Mouse (Mus musculus) heart, embryonic 14.5 days (tissue): Measurements from ENCODE around the gene Ift80. TPM values are rescaled to one million over a fixed set of nuclear protein-coding genes. Genes with fewer than 3 reads are reported as not detected.
A peak's percentile ranks its signal among the peaks of the same experiment; 100 is the strongest.

Experiments used
- ATAC-seq: fragments of 200-750 bp; cut with Nextera tagmentation; 2 replicates; pipeline ENCODE4 v1.8.0; 2017; ENCODE audit warnings: low read depth, moderate TSS enrichment; ENCODE audit not compliant: insufficient number of reproducible peaks, insufficient read depth, low FRiP score
- H3K27ac ChIP-seq, 2 experiments: fragments of 200-500 bp in 1 of 2; fragments of 300-500 bp in 1 of 2; sonication (generic) in 1 of 2; replicated peaks in 1 of 2; 2 replicates each; pipeline ENCODE4 v1.5.1; 2012 to 2014; ENCODE audit warnings: low read depth in 2 of 2, low read length in 2 of 2, control low read depth in 1 of 2, mild to moderate bottlenecking in 1 of 2, mixed read lengths in 1 of 2; ENCODE audit not compliant: control insufficient read depth in 1 of 2, insufficient read depth in 1 of 2
- H3K27me3 ChIP-seq: fragments of 300-500 bp; sonication (generic); 2 replicates; pipeline ENCODE4 v1.6.1; 2014; ENCODE audit warnings: mild to moderate bottlenecking, low read length, control low read depth; ENCODE audit not compliant: control insufficient read depth, insufficient read depth
- H3K36me3 ChIP-seq: fragments of 300-500 bp; sonication (generic); 2 replicates; pipeline ENCODE4 v1.6.1; 2014; ENCODE audit warnings: mild to moderate bottlenecking, control low read depth, low read length, mixed read lengths; ENCODE audit not compliant: control insufficient read depth, insufficient read depth
- H3K4me1 ChIP-seq, 2 experiments: fragments of 200-500 bp in 1 of 2; fragments of 300-500 bp in 1 of 2; sonication (generic) in 1 of 2; 2 replicates each; pipeline ENCODE4 v1.6.1; 2012 to 2014; ENCODE audit warnings: low read length in 2 of 2, control low read depth in 1 of 2, mixed read lengths in 1 of 2; ENCODE audit not compliant: control insufficient read depth in 2 of 2, insufficient read depth in 2 of 2
- H3K4me2 ChIP-seq: fragments of 300-500 bp; sonication (generic); 2 replicates; pipeline ENCODE4 v1.6.1; 2014; ENCODE audit warnings: mild to moderate bottlenecking, low read length
- H3K4me3 ChIP-seq, 2 experiments: fragments of 200-500 bp in 1 of 2; fragments of 300-500 bp in 1 of 2; sonication (generic) in 1 of 2; 2 replicates each; pipeline ENCODE4 v1.5.1; 2012 to 2014; ENCODE audit warnings: low read length in 2 of 2, mild to moderate bottlenecking in 2 of 2, control low read depth in 1 of 2, low read depth in 1 of 2, moderate library complexity in 1 of 2; ENCODE audit not compliant: control insufficient read depth in 1 of 2, insufficient read depth in 1 of 2
- H3K9ac ChIP-seq: fragments of 300-500 bp; sonication (generic); 2 replicates; pipeline ENCODE4 v1.6.1; 2014; ENCODE audit warnings: mild to moderate bottlenecking, low read length
- H3K9me3 ChIP-seq: fragments of 300-500 bp; sonication (generic); 2 replicates; pipeline ENCODE4 v1.6.1; 2016; ENCODE audit warnings: low read length, control low read depth; ENCODE audit not compliant: control insufficient read depth
- WGBS: fragments of 180-500 bp; shearing (Covaris S2); extraction: QIAGEN DNeasy Blood & Tissue Kit; methylation state at CpG from one replicate; pipeline ENCODE4 v1.1.7; 2014; 5-methylcytosine and 5-hydroxymethylcytosine counted together
- polyA plus RNA-seq: library from polyadenylated mRNA; unstranded; fragments of >200 nt; fragmentation: Nextera tagmentation; extraction: Ambion mirVana; gene quantifications from 2 replicates; pipeline ENCODE4 v1.2.1, GENCODE M21; 2014

Gene Ift80
- 9.3 and 9.7 TPM in 2 replicates for polyA plus RNA-seq

- peaks cover 0 to 11% of the 10 kb centered on the region in 2 experiments; a peak in 2 of 4 replicates for H3K4me1 ChIP-seq
- peaks cover 7% of the 10 kb centered on the region for H3K36me3 ChIP-seq
- peak; percentile 93 for ATAC-seq
- no peaks in the 10 kb centered on the region for H3K9me3 ChIP-seq
- H3K27ac ChIP-seq = peak within 1 kb of the TSS; percentile 97
- H3K4me3 ChIP-seq = peak within 1 kb of the TSS; percentile 70 to 99
- H3K9ac ChIP-seq = peak within 1 kb of the TSS; percentile 87
- no peaks in the 10 kb centered on the region for H3K27me3 ChIP-seq
- H3K4me2 ChIP-seq = peak within 1 kb of the TSS; percentile 81
- WGBS = under 1% methylated on average over 75 of the region's 76 CpGs
These were observed at the start of gene Ift80, which contains the start of gene Smc4 for GRCm38 (mm10) chr3:69004437-69005337. Gene Ift80, minus strand, starts transcription at chr3:69004570. Gene Smc4, plus strand, starts transcription at chr3:69004738.

- no peak overlapping the region for H3K4me3 ChIP-seq
- no peaks in the 10 kb centered on the region for H3K36me3 ChIP-seq
- peaks cover 0 to under 1% of the 10 kb centered on the region in 2 experiments; a peak in 1 of 4 replicates for H3K4me1 ChIP-seq
- 89% methylated on average over 11 of the region's 11 CpGs for WGBS
- no peak overlapping the region for H3K4me2 ChIP-seq
- no peak for ATAC-seq
- no peaks in the 10 kb centered on the region for H3K9me3 ChIP-seq
- H3K9ac ChIP-seq = no peak overlapping the region
- no peaks in the 10 kb centered on the region for H3K27me3 ChIP-seq
- no peak overlapping the region for H3K27ac ChIP-seq
These were observed 47.5 kb upstream of the Ift80 start for GRCm38 (mm10) chr3:69051894-69052293.

DNA sequence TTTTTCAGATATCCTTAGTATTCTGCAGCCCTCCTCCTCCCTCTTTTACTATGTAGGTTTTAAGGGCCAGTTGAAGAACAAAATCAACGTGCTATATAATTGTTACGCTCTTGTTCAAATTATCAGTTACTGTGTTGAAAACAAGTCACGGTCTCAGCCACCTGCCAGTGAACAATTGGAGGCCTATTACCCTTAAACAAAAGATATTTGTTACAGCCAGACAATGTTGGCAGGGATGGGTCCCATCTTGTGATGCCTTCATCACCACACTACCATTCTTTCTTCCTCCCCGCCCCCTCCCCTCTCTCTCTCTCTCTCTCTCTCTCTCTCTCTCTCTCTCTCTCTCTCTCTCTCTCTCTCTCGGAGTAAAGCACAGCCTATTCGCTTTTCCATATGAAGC lies 44.6 kb upstream of the Ift80 start:
- ATAC-seq = no peak
- H3K36me3 ChIP-seq = no peaks in the 10 kb centered on the region
- WGBS = 77% methylated on average over 6 of the region's 6 CpGs
- no peak overlapping the region for H3K9ac ChIP-seq
- peaks cover 2 to 14% of the 10 kb centered on the region in 2 experiments for H3K4me1 ChIP-seq
- H3K4me3 ChIP-seq = no peak overlapping the region
- H3K27ac ChIP-seq = no peak overlapping the region
- H3K27me3 ChIP-seq = no peaks in the 10 kb centered on the region
- H3K4me2 ChIP-seq = no peak overlapping the region
- H3K9me3 ChIP-seq = no peaks in the 10 kb centered on the region

DNA sequence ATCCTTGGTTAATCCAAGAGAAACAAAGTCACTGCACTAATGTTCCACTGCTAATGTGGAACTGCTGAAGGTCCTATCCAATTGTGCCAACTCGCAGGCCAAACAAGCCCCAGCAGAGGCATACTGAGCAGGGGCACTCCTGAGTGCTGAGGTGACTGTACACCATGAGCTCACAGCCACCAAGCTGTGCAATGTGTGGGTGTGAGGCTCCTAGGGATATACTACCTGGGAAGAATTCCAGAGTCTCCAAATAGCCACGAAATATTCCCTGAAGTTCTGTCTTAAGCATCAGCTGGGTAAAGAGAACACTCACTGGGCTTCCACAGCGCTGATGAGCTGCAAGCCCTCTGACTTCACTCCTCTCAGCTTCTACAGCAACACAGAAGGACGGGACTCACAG lies 43.3 kb upstream of the Ift80 start:
- 75% methylated on average over 4 of the region's 4 CpGs for WGBS
- H3K9ac ChIP-seq = no peak overlapping the region

DNA sequence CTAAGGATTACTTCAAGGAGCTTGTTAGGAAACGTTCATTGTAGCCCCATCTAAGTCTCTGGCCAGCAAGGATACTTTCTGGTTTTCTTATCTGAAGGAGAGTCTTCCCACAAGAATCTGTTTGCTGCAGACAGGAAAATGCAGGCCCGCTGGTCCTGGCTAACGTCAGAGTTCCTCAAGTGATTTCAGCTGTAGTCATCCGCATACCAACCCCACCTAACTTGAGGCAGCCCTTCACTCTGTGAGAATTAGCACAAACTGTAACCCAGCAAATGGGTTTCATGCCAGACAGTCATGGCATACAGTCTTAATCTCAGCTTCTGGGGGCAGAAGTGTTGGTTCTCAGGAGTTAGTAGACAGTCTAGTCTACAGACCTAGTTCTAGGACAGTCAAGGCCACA lies 42.1 kb upstream of the Ift80 start:
- 33% methylated on average over 4 of the region's 4 CpGs for WGBS

More for the DNA sequence above, 43.3 kb upstream of the Ift80 start:
- ATAC-seq = no peak
- no peak overlapping the region for H3K4me2 ChIP-seq
- no peak overlapping the region for H3K4me3 ChIP-seq
- H3K27ac ChIP-seq = no peak overlapping the region
- no peaks in the 10 kb centered on the region for H3K27me3 ChIP-seq
- H3K36me3 ChIP-seq = no peaks in the 10 kb centered on the region
- H3K4me1 ChIP-seq = peaks cover 2 to 17% of the 10 kb centered on the region in 2 experiments
- H3K9me3 ChIP-seq = no peaks in the 10 kb centered on the region

GRCm38 (mm10) chr3:69045750-69046149 lies 41.4 kb upstream of the Ift80 start:
- Histone ChIP-seq H3K4me2 (peak overlapping the region; percentile 91), H3K27me3 (no peaks in the 10 kb centered on the region), H3K4me1 (peaks cover 2 to 25% of the 10 kb centered on the region in 2 experiments), H3K9me3 (no peaks in the 10 kb centered on the region), H3K27ac (peak overlapping the region in 1 of 2 experiments; percentile 95; a peak in 1 of 4 replicates), H3K36me3 (peaks cover 8% of the 10 kb centered on the region; the same call in 1 of the 2 replicates), H3K9ac (peak overlapping the region; percentile 88), H3K4me3 (peak overlapping the region; percentile 71 to 85)
- ATAC-seq = no peak
- 21% methylated on average over 13 of the region's 13 CpGs for WGBS

More for the DNA sequence above, 42.1 kb upstream of the Ift80 start:
- no peak for ATAC-seq
- peaks cover 6% of the 10 kb centered on the region; the same call in 1 of the 2 replicates for H3K36me3 ChIP-seq
- H3K27me3 ChIP-seq = no peaks in the 10 kb centered on the region
- H3K4me3 ChIP-seq = no peak overlapping the region
- H3K27ac ChIP-seq = no peak overlapping the region
- no peak overlapping the region for H3K9ac ChIP-seq
- H3K9me3 ChIP-seq = no peaks in the 10 kb centered on the region
- H3K4me2 ChIP-seq = peak overlapping the region; percentile 91; the same call in 1 of the 2 replicates
- peaks cover 2 to 22% of the 10 kb centered on the region in 2 experiments for H3K4me1 ChIP-seq

DNA sequence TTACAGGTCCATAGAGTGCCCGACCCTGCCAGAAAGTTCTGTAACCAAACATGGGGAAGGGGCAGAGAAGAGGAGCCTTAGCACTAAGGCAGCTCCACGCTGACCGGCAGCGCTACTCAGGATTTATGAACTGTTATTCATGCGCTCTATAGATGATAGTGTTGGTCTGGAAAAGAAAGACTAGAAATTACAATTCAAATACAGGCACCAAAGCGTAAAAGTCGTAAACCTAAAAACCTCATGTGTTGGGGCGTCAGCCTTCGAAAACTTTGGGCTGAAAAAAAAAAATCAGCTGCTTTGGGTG lies 41.0 kb upstream of the Ift80 start:
- H3K36me3 ChIP-seq = peaks cover 11% of the 10 kb centered on the region
- no peaks in the 10 kb centered on the region for H3K27me3 ChIP-seq
- H3K4me1 ChIP-seq = peaks cover 2 to 25% of the 10 kb centered on the region in 2 experiments
- H3K9ac ChIP-seq = peak overlapping the region; percentile 88
- WGBS = 8% methylated on average over 9 of the region's 9 CpGs
- ATAC-seq = no peak
- peak overlapping the region; percentile 91 for H3K4me2 ChIP-seq
- peak overlapping the region; percentile 71 to 85 for H3K4me3 ChIP-seq
- no peaks in the 10 kb centered on the region for H3K9me3 ChIP-seq
- H3K27ac ChIP-seq = peak overlapping the region; percentile 78 to 95
